Comparison of ENCODE assay signal across 31 mouse cellular contexts in the genomic region with DNA sequence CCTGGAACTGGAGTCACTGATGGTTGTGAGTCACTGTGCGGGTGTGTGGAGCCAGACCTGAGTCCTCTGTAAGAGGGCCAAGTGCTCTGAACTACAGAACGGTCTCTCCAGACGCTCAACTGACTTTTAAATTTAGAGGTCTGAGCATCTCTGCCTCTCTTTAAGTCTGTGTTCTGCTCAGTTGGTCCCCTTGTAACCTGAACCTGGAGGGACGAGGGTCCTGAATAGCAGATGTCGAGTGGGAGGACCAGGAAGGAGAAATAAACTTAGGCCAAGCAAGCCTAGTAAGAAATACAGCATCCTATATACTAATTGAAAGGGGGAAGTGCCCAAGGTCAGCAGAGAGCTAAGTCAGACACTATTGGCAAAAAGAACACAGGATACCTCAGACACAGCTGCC. TPM values are rescaled to one million over a fixed set of nuclear protein-coding genes. Genes with fewer than 3 reads are reported as not detected.
"Had no signal": no experiment of that assay in that cellular context is flagged by ENCODE, and none has a peak within 500 bp of the region (broad histone marks: within the 10 kb centered on the region; RNA-seq: fewer than 3 reads in every experiment).

No protein-coding gene starts in this region.

- H3K9me3 ChIP-seq: heart, embryonic 10.5 days; hindbrain, embryonic 10.5 days; hindbrain, embryonic 12.5 days; intestine, embryonic 15.5 days; limb, embryonic 10.5 days; limb, embryonic 12.5 days; liver, embryonic 13.5 days; liver, embryonic 15.5 days had no signal

- DNase-seq: gastrocnemius, adult 2 months; gastrocnemius, postnatal 10 days; gastrocnemius, postnatal 25 days; heart, adult 18-20 months; heart, postnatal 10 days; heart, postnatal 4 days; kidney, adult 18-20 months; kidney, adult 9 months; kidney, postnatal 4 days; liver; liver, embryonic 13.5 days; liver, postnatal 0 days had no signal

- H3K4me3 ChIP-seq: gastrocnemius, adult 2 months; heart, embryonic 10.5 days; heart, embryonic 12.5 days; hindbrain, embryonic 10.5 days; hindbrain, embryonic 12.5 days; intestine, embryonic 15.5 days; layer of hippocampus, adult 2 months; left cerebral cortex, adult 2 months; limb, embryonic 10.5 days; limb, embryonic 12.5 days; liver, embryonic 13.5 days; liver, embryonic 15.5 days had no signal

- H3K4me1 ChIP-seq: heart, embryonic 10.5 days; hindbrain, embryonic 10.5 days; hindbrain, embryonic 12.5 days; intestine, embryonic 15.5 days had no signal

- H3K9ac ChIP-seq: heart, embryonic 12.5 days; hindbrain, embryonic 12.5 days; hindbrain, embryonic 14.5 days; intestine, embryonic 15.5 days; limb, embryonic 12.5 days; liver, embryonic 13.5 days; liver, embryonic 15.5 days; liver, postnatal 0 days had no signal

- H3K27ac ChIP-seq: gastrocnemius, adult 2 months; heart, embryonic 10.5 days; hindbrain, embryonic 10.5 days; hindbrain, embryonic 12.5 days; hindbrain, embryonic 14.5 days; intestine, embryonic 15.5 days; layer of hippocampus, adult 2 months; left cerebral cortex, adult 2 months; limb, embryonic 10.5 days; limb, embryonic 12.5 days; liver, embryonic 13.5 days; liver, embryonic 15.5 days had no signal

- ATAC-seq: hindbrain, embryonic 16.5 days; inflammation-experienced regulatory T-cells, adult 6 months; intestine, embryonic 15.5 days; liver, postnatal 0 days had no signal

- H3K27me3 ChIP-seq: heart, embryonic 12.5 days; hindbrain, embryonic 12.5 days; intestine, embryonic 15.5 days; limb, embryonic 12.5 days; liver, embryonic 13.5 days; liver, embryonic 15.5 days had no signal

- H3K4me2 ChIP-seq: heart, embryonic 12.5 days; hindbrain, embryonic 12.5 days; hindbrain, embryonic 14.5 days; intestine, embryonic 15.5 days; limb, embryonic 12.5 days; liver, embryonic 11.5 days; liver, embryonic 13.5 days; liver, embryonic 15.5 days had no signal

RNA-seq across cellular contexts. Expression of a gene that starts 45.1 kb away (rescaled TPM):
- polyA plus RNA-seq: frontal cortex, adult 2 months; heart, embryonic 10.5 days; heart, embryonic 12.5 days; heart, embryonic 14.5 days; heart, embryonic 16.5 days; hindbrain, embryonic 10.5 days; hindbrain, embryonic 12.5 days; hindbrain, embryonic 14.5 days; hindbrain, embryonic 16.5 days; inflammation-experienced regulatory T-cells, adult 6 months; intestine, embryonic 15.5 days; intestine, postnatal 0 days; limb, embryonic 10.5 days; limb, embryonic 12.5 days; limb, embryonic 14.5 days; liver, embryonic 11.5 days had no signal
